Mouse (Mus musculus): ENCODE data around the gene Mtmr14.

The Mtmr14 gene

GRCm38 (mm10) chr6:113272365-113272764 is 34.7 kb downstream of the Mtmr14 start:
- in situ Hi-C loops (cut with MboI; ENCODE audit: unreplicated experiment in 2 of 2) = no loop called here

GRCm38 (mm10) chr6:113276846-113277245 is 39.2 kb downstream of the Mtmr14 start:
- in situ Hi-C loops (cut with MboI; ENCODE audit: unreplicated experiment in 2 of 2) = no loop called here

- in situ Hi-C loops (cut with MboI; ENCODE audit: unreplicated experiment in 2 of 2) = no loop called here
Measured at GRCm38 (mm10) chr6:113281676-113282075, 44.0 kb downstream of the Mtmr14 start.

GRCm38 (mm10) chr6:113282101-113282802 is 44.6 kb downstream of the Mtmr14 start, which contains the start of gene Cpne9:
Cpne9 (plus strand) TSS chr6:113282307.
- in situ Hi-C loops (cut with MboI; ENCODE audit: unreplicated experiment in 2 of 2) = no loop called here

- in situ Hi-C loops (cut with MboI; ENCODE audit: unreplicated experiment in 2 of 2) = no loop called here
Measured at GRCm38 (mm10) chr6:113282969-113283368, 45.3 kb downstream of the Mtmr14 start.

GRCm38 (mm10) chr6:113283500-113283899 is 45.9 kb downstream of the Mtmr14 start:
- in situ Hi-C loops (cut with MboI; ENCODE audit: unreplicated experiment in 2 of 2) = no loop called here

GRCm38 (mm10) chr6:113284931-113285330 is 47.3 kb downstream of the Mtmr14 start:
- in situ Hi-C loops (cut with MboI; ENCODE audit: unreplicated experiment in 2 of 2) = no loop called here

- in situ Hi-C loops (cut with MboI; ENCODE audit: unreplicated experiment in 2 of 2) = no loop called here
Measured at GRCm38 (mm10) chr6:113286316-113286715, 48.7 kb downstream of the Mtmr14 start.

- in situ Hi-C loops (cut with MboI; ENCODE audit: unreplicated experiment in 2 of 2) = no loop called here
Measured at GRCm38 (mm10) chr6:113287236-113287635, 49.6 kb downstream of the Mtmr14 start.

- in situ Hi-C loops (cut with MboI; ENCODE audit: unreplicated experiment in 2 of 2) = no loop called here
Measured at GRCm38 (mm10) chr6:113289346-113289745, 51.7 kb downstream of the Mtmr14 start.

- in situ Hi-C loops (cut with MboI; ENCODE audit: unreplicated experiment in 2 of 2) = no loop called here
Measured at GRCm38 (mm10) chr6:113290346-113290745, 52.7 kb downstream of the Mtmr14 start.

GRCm38 (mm10) chr6:113292938-113293337 is 55.3 kb downstream of the Mtmr14 start:
- in situ Hi-C loops (cut with MboI; ENCODE audit: unreplicated experiment in 2 of 2) = no loop called here

- in situ Hi-C loops (cut with MboI; ENCODE audit: unreplicated experiment in 2 of 2) = no loop called here
Measured at GRCm38 (mm10) chr6:113296046-113296445, 58.4 kb downstream of the Mtmr14 start.

GRCm38 (mm10) chr6:113296639-113297038 is 59.0 kb downstream of the Mtmr14 start:
- in situ Hi-C loops (cut with MboI; ENCODE audit: unreplicated experiment in 2 of 2) = no loop called here

GRCm38 (mm10) chr6:113301350-113301749 is 63.7 kb downstream of the Mtmr14 start:
- in situ Hi-C loops (cut with MboI; ENCODE audit: unreplicated experiment in 2 of 2) = loop anchor here (5.0 to 10.0 kb wide), 4 partner anchors 39 to 599 kb away; partner anchors contain the start of gene Thumpd3 (in 1 of the 2)

GRCm38 (mm10) chr6:113302258-113302657 is 64.6 kb downstream of the Mtmr14 start:
- in situ Hi-C loops (cut with MboI; ENCODE audit: unreplicated experiment in 2 of 2) = loop anchor here (5.0 to 10.0 kb wide), 4 partner anchors 40 to 600 kb away; partner anchors contain the start of gene Thumpd3 (in 1 of the 2)

- in situ Hi-C loops (cut with MboI; ENCODE audit: unreplicated experiment in 2 of 2) = loop anchor here (5.0 to 10.0 kb wide), 2 partner anchors 134 to 262 kb away; partner anchors contain the start of gene Thumpd3 (in 1 of the 2)
Measured at GRCm38 (mm10) chr6:113306322-113306985, 68.8 kb downstream of the Mtmr14 start.

- in situ Hi-C loops (cut with MboI; ENCODE audit: unreplicated experiment in 2 of 2) = loop anchor here (5.0 to 10.0 kb wide), 2 partner anchors 135 to 262 kb away; partner anchors contain the start of gene Thumpd3 (in 1 of the 2)
Measured at GRCm38 (mm10) chr6:113306986-113307349, 69.3 kb downstream of the Mtmr14 start, which contains the start of gene Brpf1. Brpf1 (plus strand) TSS chr6:113307137.

- in situ Hi-C loops (cut with MboI; ENCODE audit: unreplicated experiment in 2 of 2) = loop anchor here (5.0 to 10.0 kb wide), 2 partner anchors 135 to 263 kb away; partner anchors contain the start of gene Thumpd3 (in 1 of the 2)
Measured at GRCm38 (mm10) chr6:113307481-113308121, 70.0 kb downstream of the Mtmr14 start.

- in situ Hi-C loops (cut with MboI; ENCODE audit: unreplicated experiment in 2 of 2) = loop anchor here (5.0 to 10.0 kb wide), 2 partner anchors 136 to 263 kb away; partner anchors contain the start of gene Thumpd3 (in 1 of the 2)
Measured at GRCm38 (mm10) chr6:113308141-113308540, 70.5 kb downstream of the Mtmr14 start.

- in situ Hi-C loops (cut with MboI; ENCODE audit: unreplicated experiment in 2 of 2) = loop anchor here in 1 of 2 experiments (5.0 kb wide), 1 partner anchor 274 kb away; no protein-coding TSS in a partner anchor
Measured at GRCm38 (mm10) chr6:113315972-113316371, 78.3 kb downstream of the Mtmr14 start.

All from v-Abl transformed pro-B cells (cell line).